Mouse (Mus musculus) heart, embryonic 14.5 days (tissue): ENCODE measurements around the gene Tmprss11e. TPM values are rescaled to one million over a fixed set of nuclear protein-coding genes. Genes with fewer than 3 reads are reported as not detected.

ENCODE experiments used
- ATAC-seq: fragments of 200-750 bp; cut with Nextera tagmentation; 2 replicates; pipeline ENCODE4 v1.8.0; 2017; ENCODE audit warnings: low read depth, moderate TSS enrichment; ENCODE audit not compliant: insufficient number of reproducible peaks, insufficient read depth, low FRiP score
- H3K27ac ChIP-seq, 2 experiments: fragments of 200-500 bp in 1 of 2; fragments of 300-500 bp in 1 of 2; sonication (generic) in 1 of 2; replicated peaks in 1 of 2; 2 replicates each; pipeline ENCODE4 v1.5.1; 2012 to 2014; ENCODE audit warnings: low read depth in 2 of 2, low read length in 2 of 2, control low read depth in 1 of 2, mild to moderate bottlenecking in 1 of 2, mixed read lengths in 1 of 2; ENCODE audit not compliant: control insufficient read depth in 1 of 2, insufficient read depth in 1 of 2
- H3K27me3 ChIP-seq: fragments of 300-500 bp; sonication (generic); 2 replicates; pipeline ENCODE4 v1.6.1; 2014; ENCODE audit warnings: mild to moderate bottlenecking, low read length, control low read depth; ENCODE audit not compliant: control insufficient read depth, insufficient read depth
- H3K36me3 ChIP-seq: fragments of 300-500 bp; sonication (generic); 2 replicates; pipeline ENCODE4 v1.6.1; 2014; ENCODE audit warnings: mild to moderate bottlenecking, control low read depth, low read length, mixed read lengths; ENCODE audit not compliant: control insufficient read depth, insufficient read depth
- H3K4me1 ChIP-seq, 2 experiments: fragments of 200-500 bp in 1 of 2; fragments of 300-500 bp in 1 of 2; sonication (generic) in 1 of 2; 2 replicates each; pipeline ENCODE4 v1.6.1; 2012 to 2014; ENCODE audit warnings: low read length in 2 of 2, control low read depth in 1 of 2, mixed read lengths in 1 of 2; ENCODE audit not compliant: control insufficient read depth in 2 of 2, insufficient read depth in 2 of 2
- H3K4me2 ChIP-seq: fragments of 300-500 bp; sonication (generic); 2 replicates; pipeline ENCODE4 v1.6.1; 2014; ENCODE audit warnings: mild to moderate bottlenecking, low read length
- H3K4me3 ChIP-seq, 2 experiments: fragments of 200-500 bp in 1 of 2; fragments of 300-500 bp in 1 of 2; sonication (generic) in 1 of 2; 2 replicates each; pipeline ENCODE4 v1.5.1; 2012 to 2014; ENCODE audit warnings: low read length in 2 of 2, mild to moderate bottlenecking in 2 of 2, control low read depth in 1 of 2, low read depth in 1 of 2, moderate library complexity in 1 of 2; ENCODE audit not compliant: control insufficient read depth in 1 of 2, insufficient read depth in 1 of 2
- H3K9ac ChIP-seq: fragments of 300-500 bp; sonication (generic); 2 replicates; pipeline ENCODE4 v1.6.1; 2014; ENCODE audit warnings: mild to moderate bottlenecking, low read length
- H3K9me3 ChIP-seq: fragments of 300-500 bp; sonication (generic); 2 replicates; pipeline ENCODE4 v1.6.1; 2016; ENCODE audit warnings: low read length, control low read depth; ENCODE audit not compliant: control insufficient read depth
- WGBS: fragments of 180-500 bp; shearing (Covaris S2); extraction: QIAGEN DNeasy Blood & Tissue Kit; methylation state at CpG from one replicate; pipeline ENCODE4 v1.1.7; 2014; 5-methylcytosine and 5-hydroxymethylcytosine counted together
- polyA plus RNA-seq: library from polyadenylated mRNA; unstranded; fragments of >200 nt; fragmentation: Nextera tagmentation; extraction: Ambion mirVana; gene quantifications from 2 replicates; pipeline ENCODE4 v1.2.1, GENCODE M21; 2014

Gene Tmprss11e
- polyA plus RNA-seq, 1 experiment from 2014 or later = not detected

GRCm38 (mm10) chr5:86776941-86777340 lies 31.3 kb upstream of the Tmprss11e start:
- no peak overlapping the region for H3K4me3 ChIP-seq
- H3K27me3 ChIP-seq = no peaks in the 10 kb centered on the region
- 84% methylated on average over 5 of the region's 5 CpGs for WGBS
- H3K4me1 ChIP-seq = no peaks in the 10 kb centered on the region
- no peaks in the 10 kb centered on the region for H3K36me3 ChIP-seq
- H3K4me2 ChIP-seq = no peak overlapping the region
- ATAC-seq = no peak
- no peak overlapping the region for H3K27ac ChIP-seq
- no peaks in the 10 kb centered on the region for H3K9me3 ChIP-seq
- no peak overlapping the region for H3K9ac ChIP-seq

DNA sequence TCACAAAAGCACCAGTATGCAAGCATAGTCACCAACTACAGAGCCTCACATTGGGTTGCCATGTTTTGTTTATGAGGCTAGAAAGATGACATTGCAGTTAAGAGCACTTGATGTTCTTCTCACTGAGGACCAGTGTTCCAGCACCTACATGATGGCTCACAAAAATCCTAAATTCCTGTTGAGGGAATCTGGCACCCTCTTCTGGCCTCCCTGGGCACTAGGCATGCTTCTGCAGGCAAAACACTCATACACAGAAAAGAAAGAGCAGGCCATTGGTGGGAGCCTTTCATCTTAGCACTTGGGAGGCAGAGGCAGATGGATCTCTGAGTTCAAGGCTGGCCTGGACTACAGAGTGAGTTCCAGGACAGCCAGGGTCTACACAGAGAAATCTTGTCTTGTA lies 25.4 kb upstream of the Tmprss11e start:
- ATAC-seq = no peak
- Histone ChIP-seq H3K4me3 (no peak overlapping the region), H3K9me3 (no peaks in the 10 kb centered on the region), H3K27me3 (no peaks in the 10 kb centered on the region), H3K9ac (no peak overlapping the region), H3K4me2 (no peak overlapping the region), H3K36me3 (no peaks in the 10 kb centered on the region), H3K27ac (no peak overlapping the region), H3K4me1 (no peaks in the 10 kb centered on the region)

- no peaks in the 10 kb centered on the region for H3K9me3 ChIP-seq
- ATAC-seq = no peak
- no peaks in the 10 kb centered on the region for H3K4me1 ChIP-seq
- no peak overlapping the region for H3K4me3 ChIP-seq
- H3K9ac ChIP-seq = no peak overlapping the region
- no peaks in the 10 kb centered on the region for H3K36me3 ChIP-seq
- no peak overlapping the region for H3K4me2 ChIP-seq
- no peaks in the 10 kb centered on the region for H3K27me3 ChIP-seq
- WGBS = 49% methylated on average over 3 of the region's 3 CpGs
- H3K27ac ChIP-seq = no peak overlapping the region
Observed at GRCm38 (mm10) chr5:86769015-86769658, 23.5 kb upstream of the Tmprss11e start.

GRCm38 (mm10) chr5:86742796-86743195 lies 2.8 kb downstream of the Tmprss11e start:
- no peaks in the 10 kb centered on the region for H3K27me3 ChIP-seq
- no peak for ATAC-seq
- H3K4me2 ChIP-seq = no peak overlapping the region
- H3K4me1 ChIP-seq = no peaks in the 10 kb centered on the region
- no peak overlapping the region for H3K9ac ChIP-seq
- H3K4me3 ChIP-seq = no peak overlapping the region
- WGBS = 49% methylated on average over 3 of the region's 3 CpGs
- no peak overlapping the region for H3K27ac ChIP-seq
- H3K36me3 ChIP-seq = no peaks in the 10 kb centered on the region
- H3K9me3 ChIP-seq = no peaks in the 10 kb centered on the region

- H3K4me2 ChIP-seq = no peak overlapping the region
- no peak overlapping the region for H3K9ac ChIP-seq
- ATAC-seq = no peak
- no peaks in the 10 kb centered on the region for H3K4me1 ChIP-seq
- no peaks in the 10 kb centered on the region for H3K9me3 ChIP-seq
- H3K4me3 ChIP-seq = no peak overlapping the region
- H3K27ac ChIP-seq = no peak overlapping the region
- no peaks in the 10 kb centered on the region for H3K27me3 ChIP-seq
- 73% methylated on average over 5 of the region's 5 CpGs for WGBS
- no peaks in the 10 kb centered on the region for H3K36me3 ChIP-seq
Observed at GRCm38 (mm10) chr5:86741146-86741545, 4.5 kb downstream of the Tmprss11e start.

DNA sequence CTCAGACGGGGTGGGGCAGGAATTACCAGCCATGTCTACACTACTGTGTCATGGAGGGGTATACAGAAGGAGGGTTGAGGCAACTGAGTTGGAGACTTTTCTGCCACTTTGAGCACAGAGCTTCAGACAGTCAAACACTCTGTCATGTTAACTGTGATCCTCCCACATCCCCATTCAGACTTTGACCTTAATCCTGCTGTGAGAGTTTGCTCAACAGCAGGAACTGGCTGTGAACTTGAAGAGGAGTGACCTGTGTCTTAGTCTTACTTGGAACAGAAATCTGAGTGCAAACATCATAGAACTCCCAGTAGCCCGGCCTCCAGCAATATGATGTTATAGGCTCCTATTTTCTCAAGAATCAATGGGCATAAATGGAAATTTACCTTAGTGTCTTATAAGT lies 9.8 kb downstream of the Tmprss11e start:
- Histone ChIP-seq H3K36me3 (no peaks in the 10 kb centered on the region), H3K4me2 (no peak overlapping the region), H3K9me3 (no peaks in the 10 kb centered on the region), H3K4me3 (no peak overlapping the region), H3K27ac (no peak overlapping the region), H3K9ac (no peak overlapping the region), H3K4me1 (no peaks in the 10 kb centered on the region), H3K27me3 (no peaks in the 10 kb centered on the region)
- no peak for ATAC-seq
- WGBS = 81% methylated on average over 2 of the region's 2 CpGs

DNA sequence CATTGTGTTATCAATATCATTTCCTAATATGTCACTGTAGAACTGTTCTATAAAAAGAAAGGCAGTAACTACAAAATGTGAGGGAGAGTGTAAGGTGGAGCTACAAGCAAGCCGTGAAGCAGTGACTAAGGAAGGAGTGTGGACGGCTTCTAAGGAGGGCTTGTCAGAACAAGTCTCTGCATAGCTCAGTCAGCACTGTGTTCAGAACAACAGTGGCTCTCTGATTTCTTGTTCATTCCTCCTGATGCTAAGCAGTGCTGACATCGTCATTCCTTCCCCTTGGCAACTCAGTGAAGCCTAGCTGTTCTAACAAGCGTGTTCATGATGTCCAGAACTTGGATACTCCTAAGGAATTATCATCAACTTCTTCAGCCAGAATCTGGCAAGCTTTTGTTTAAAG lies 15.0 kb downstream of the Tmprss11e start:
- 0 out of 4 replicates have a peak overlapping the region, but pooled peaks of 1 of the 2 experiments have one; percentile 8 for H3K27ac ChIP-seq
- H3K27me3 ChIP-seq = no peaks in the 10 kb centered on the region
- no peaks in the 10 kb centered on the region for H3K4me1 ChIP-seq
- 26% methylated on average over 4 of the region's 4 CpGs for WGBS
- ATAC-seq = peak; percentile 43; the same call in 1 of the 2 replicates
- H3K4me3 ChIP-seq = no peak overlapping the region
- H3K36me3 ChIP-seq = no peaks in the 10 kb centered on the region
- H3K9ac ChIP-seq = no peak overlapping the region
- no peak overlapping the region for H3K4me2 ChIP-seq
- H3K9me3 ChIP-seq = no peaks in the 10 kb centered on the region

DNA sequence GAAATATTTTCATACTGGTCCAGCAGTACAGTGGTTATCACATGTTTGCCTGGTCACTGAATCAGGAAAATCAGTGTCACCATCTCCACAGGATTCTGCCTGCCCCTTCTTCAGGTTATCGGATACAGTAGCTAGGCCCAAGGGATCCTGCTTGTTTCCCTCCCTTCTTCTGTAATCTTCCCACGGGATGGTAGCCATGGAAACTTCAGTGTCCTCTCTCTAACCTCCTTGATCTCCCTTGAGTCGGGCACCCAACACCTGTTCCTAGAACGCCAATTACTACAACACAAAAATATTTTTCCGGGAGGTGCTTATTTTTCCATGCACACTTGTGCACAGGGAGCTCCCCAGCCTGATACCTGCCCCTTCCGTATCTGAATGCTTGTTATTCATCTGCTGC lies 17.0 kb downstream of the Tmprss11e start:
- no peak for ATAC-seq
- Histone ChIP-seq H3K4me3 (no peak overlapping the region), H3K36me3 (no peaks in the 10 kb centered on the region), H3K27me3 (no peaks in the 10 kb centered on the region), H3K9ac (no peak overlapping the region), H3K4me1 (no peaks in the 10 kb centered on the region), H3K27ac (no peak overlapping the region), H3K9me3 (no peaks in the 10 kb centered on the region), H3K4me2 (no peak overlapping the region)
- 65% methylated on average over 6 of the region's 6 CpGs for WGBS
